Mouse (Mus musculus) MEL-GATA-1-ER (cell line): ENCODE results near the gene P2rx7.
"Not testable (repeated sequence)": the region's sequence is repeated elsewhere in the genome, so short reads cannot be mapped to it uniquely, and the experiment has no call there.

Experiments used
- DNase-seq: peaks from one replicate; pipeline ENCODE4 v3.0.0-alpha.2; 2012; ENCODE audit warnings: low read depth; ENCODE audit errors: extremely low read depth

P2rx7 gene

GRCm38 (mm10) chr5:122646050-122646449, 2.3 kb downstream of the P2rx7 start:
- no peak for DNase-seq

GRCm38 (mm10) chr5:122647256-122647924, 3.7 kb downstream of the P2rx7 start:
- DNase-seq = no peak

GRCm38 (mm10) chr5:122647952-122648374, 4.3 kb downstream of the P2rx7 start:
- DNase-seq = not testable (repeated sequence)

- no peak for DNase-seq
Measured at GRCm38 (mm10) chr5:122649264-122649663, 5.6 kb downstream of the P2rx7 start.

- DNase-seq = no peak
Measured at GRCm38 (mm10) chr5:122650100-122650499, 6.4 kb downstream of the P2rx7 start.

GRCm38 (mm10) chr5:122652506-122652905, 8.8 kb downstream of the P2rx7 start:
- DNase-seq = peak; percentile 94

GRCm38 (mm10) chr5:122653112-122653445, 9.4 kb downstream of the P2rx7 start:
- no peak for DNase-seq

- DNase-seq = no peak
Measured at GRCm38 (mm10) chr5:122653446-122654267, 9.9 kb downstream of the P2rx7 start.

- DNase-seq = no peak
Measured at GRCm38 (mm10) chr5:122654268-122654573, 10.5 kb downstream of the P2rx7 start.

GRCm38 (mm10) chr5:122656808-122657207, 13.1 kb downstream of the P2rx7 start:
- no peak for DNase-seq

- DNase-seq = no peak
Measured at GRCm38 (mm10) chr5:122662501-122662900, 18.8 kb downstream of the P2rx7 start.

- DNase-seq = no peak
Measured at GRCm38 (mm10) chr5:122665036-122665435, 21.3 kb downstream of the P2rx7 start.

- no peak for DNase-seq
Measured at GRCm38 (mm10) chr5:122668981-122669897, 25.5 kb downstream of the P2rx7 start.

- DNase-seq = not testable (repeated sequence)
Measured at GRCm38 (mm10) chr5:122671641-122672040, 27.9 kb downstream of the P2rx7 start.

GRCm38 (mm10) chr5:122672298-122672697, 28.6 kb downstream of the P2rx7 start:
- DNase-seq = no peak

- DNase-seq = no peak
Measured at GRCm38 (mm10) chr5:122676002-122676401, 32.3 kb downstream of the P2rx7 start.

- DNase-seq = no peak
Measured at GRCm38 (mm10) chr5:122677983-122678382, 34.3 kb downstream of the P2rx7 start.

- DNase-seq = no peak
Measured at GRCm38 (mm10) chr5:122679881-122680280, 36.2 kb downstream of the P2rx7 start.

GRCm38 (mm10) chr5:122681276-122681675, 37.6 kb downstream of the P2rx7 start:
- DNase-seq = no peak

GRCm38 (mm10) chr5:122683926-122684325, 40.2 kb downstream of the P2rx7 start:
- DNase-seq = no peak

- no peak for DNase-seq
Measured at GRCm38 (mm10) chr5:122687391-122687790, 43.7 kb downstream of the P2rx7 start.

- DNase-seq = no peak
Measured at GRCm38 (mm10) chr5:122689153-122689552, 45.4 kb downstream of the P2rx7 start.
